Mouse (Mus musculus) layer of hippocampus, postnatal 10 days (tissue): ENCODE measurements around the gene Parp1. TPM values are rescaled to one million over a fixed set of nuclear protein-coding genes. Genes with fewer than 3 reads are reported as not detected.
"Not testable (repeated sequence)": the region's sequence is repeated elsewhere in the genome, so short reads cannot be mapped to it uniquely, and the experiment has no call there.

Experiments used
- DNase-seq, 2 experiments: peaks; one replicate each; pipeline ENCODE4 v3.0.0; 2021; ENCODE audit warnings: low spot score in 2 of 2
- total RNA-seq, 2 experiments: library from RNA; stranded (reverse); gene quantifications; 2 replicates each; pipeline ENCODE4 v1.2.3; 2021

The Parp1 gene
- total RNA-seq, 2 experiments from 2014 or later = 128 to 133 TPM

DNA sequence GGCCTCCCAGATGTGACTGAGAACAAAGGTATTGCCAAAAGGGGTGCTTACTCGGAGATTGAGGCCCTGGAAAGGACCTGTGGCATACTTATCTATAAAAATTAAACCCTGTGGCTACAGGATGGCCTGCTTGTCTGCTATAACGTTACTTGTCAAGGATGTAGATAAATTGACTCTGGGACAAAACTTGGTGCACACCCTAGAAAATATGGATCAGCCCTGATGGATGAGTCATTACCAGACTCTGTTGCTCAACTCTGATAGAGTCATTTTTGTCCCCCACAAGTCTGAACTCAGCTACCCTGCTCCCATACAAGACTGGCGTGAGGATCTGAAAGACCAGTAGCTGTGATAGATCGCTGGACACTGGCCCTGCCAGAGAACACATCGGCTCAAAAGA lies 11.8 kb upstream of the Parp1 start:
- no peak for DNase-seq

DNA sequence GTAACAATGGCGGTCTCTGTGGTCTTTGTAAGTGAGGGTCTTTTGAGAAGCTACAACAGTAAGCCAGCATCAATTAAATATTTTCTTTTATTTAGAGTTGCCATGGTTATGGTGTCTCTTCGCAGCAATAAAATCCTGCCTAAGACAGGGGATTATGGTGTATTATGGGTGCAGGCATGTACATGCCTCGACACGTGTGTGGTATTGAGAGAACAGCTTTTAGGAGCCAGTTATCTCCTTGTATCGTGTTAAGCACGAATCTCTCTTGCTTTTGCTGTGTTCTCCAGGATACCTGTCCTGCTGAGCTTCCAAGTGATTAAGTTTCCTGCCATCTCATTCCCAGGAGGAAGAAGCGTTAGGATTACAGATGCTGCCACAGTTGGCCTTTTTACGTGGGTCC lies 9.3 kb upstream of the Parp1 start:
- DNase-seq = no peak

DNA sequence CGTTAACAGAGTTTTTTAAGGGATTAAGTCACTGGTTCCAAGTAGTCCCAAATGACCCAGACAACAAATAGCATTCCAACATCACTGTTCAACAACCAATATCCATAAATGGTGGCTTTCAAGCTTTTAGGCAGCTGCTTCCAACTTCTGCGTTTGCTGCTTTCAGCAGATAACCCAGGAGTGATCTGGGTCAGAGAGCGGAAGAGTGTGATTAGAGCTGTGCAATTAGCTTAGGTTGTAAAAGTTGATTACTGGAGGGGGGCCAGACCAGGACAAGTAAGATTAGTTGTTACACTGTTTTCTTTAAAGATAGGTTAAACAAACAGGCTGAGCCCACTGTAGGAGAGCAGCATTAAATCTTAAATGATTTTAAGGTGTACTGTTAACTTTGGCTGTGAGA lies 7.5 kb upstream of the Parp1 start:
- DNase-seq = no peak

DNA sequence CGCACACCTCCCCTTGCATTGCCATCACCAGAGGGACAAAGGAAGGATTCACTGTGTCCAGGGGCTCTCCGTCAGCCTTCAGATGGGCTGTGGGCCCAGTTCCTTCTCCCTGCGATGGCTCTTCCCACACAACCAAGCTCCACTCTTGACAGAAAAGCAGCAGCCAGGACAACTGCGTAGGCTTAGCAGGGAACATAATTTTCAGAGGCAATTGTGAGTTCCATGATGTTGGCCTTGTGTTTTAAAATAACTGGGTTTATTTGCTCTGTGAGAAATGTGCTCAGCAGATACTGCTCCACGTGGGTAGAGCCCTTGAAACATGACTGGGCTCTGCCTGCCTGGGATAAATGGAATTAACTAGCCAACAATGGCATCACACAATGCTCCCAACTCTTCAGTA lies 3.8 kb upstream of the Parp1 start:
- DNase-seq = no peak

DNA sequence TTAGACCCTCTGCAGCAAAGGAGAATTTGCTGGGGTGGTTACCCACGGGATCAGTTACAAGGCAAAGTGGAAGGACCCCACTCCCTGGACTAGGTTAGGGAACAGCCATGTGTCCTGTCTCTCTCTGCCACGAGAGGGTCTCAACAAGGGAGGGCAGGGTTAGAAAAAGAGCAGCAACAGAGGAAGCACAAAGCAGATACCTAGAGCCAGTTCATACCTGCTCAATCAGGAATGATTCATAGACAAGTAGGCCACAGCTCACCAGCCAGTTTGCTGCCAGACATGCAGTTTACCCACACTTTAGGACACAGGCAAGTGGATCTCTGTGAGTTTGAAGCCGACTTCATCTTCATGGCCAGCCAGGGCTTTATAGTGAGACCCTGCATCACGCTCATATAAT lies 963 bp upstream of the Parp1 start:
- DNase-seq = no peak

DNA sequence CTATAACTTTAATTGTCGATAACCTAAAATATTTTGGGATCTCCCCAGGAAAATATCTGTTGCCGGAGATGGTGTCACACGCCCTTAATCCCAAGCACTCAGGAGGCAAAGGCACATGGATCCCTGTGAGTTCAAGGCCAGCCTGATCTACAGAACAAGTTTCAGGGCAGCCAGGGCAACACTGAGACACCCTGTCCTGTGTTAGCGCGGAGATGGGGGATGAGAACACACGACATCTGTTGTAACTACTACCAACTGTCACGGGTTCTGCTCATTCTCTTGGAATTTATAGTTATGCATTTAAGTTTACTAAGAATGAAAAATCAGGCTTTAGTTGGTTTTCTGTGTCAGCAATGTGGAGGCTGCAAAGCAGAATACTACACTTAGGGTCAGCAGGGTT lies 476 bp upstream of the Parp1 start:
- DNase-seq = peak in 1 of 2 experiments; percentile 39

DNA sequence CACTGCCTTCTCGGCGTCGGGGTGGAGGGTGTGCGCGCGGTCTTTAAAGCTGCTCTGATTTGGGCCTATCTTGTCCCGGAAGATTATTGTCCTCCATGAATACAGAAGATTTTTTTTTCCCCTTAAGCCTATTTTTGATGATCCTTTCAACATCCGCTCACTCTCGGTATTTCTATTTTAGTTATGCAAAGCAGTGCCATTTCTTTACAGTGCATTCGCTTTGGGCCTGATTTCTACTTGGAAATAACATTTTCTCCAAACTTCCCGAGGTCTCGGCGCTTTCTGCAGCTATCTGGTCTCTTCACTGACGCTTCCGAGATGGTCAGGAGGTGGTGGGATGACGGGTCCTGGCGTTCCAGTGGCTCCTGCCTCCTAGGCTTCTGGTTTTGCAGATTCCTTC lies 729 bp downstream of the Parp1 start:
- no peak for DNase-seq

DNA sequence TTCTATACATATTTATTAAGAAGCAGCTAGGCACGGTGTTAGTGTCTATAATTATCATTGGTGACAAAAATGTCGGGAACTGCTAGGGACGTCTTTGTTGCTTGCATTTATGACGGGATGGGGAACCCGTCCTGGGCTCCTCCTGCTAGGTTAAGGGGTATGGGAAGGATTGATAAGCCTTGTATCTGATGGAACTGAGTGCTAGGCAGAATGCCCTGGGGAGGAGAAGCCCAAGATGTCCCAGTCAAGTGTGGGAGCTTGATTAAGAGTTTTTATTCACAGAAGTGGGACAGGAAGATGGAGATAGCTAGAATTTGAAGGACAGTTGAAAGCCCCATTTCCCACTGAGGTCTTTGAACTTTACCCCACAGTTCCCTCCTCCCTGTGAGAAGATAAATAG lies 1.5 kb downstream of the Parp1 start:
- no peak for DNase-seq

DNA sequence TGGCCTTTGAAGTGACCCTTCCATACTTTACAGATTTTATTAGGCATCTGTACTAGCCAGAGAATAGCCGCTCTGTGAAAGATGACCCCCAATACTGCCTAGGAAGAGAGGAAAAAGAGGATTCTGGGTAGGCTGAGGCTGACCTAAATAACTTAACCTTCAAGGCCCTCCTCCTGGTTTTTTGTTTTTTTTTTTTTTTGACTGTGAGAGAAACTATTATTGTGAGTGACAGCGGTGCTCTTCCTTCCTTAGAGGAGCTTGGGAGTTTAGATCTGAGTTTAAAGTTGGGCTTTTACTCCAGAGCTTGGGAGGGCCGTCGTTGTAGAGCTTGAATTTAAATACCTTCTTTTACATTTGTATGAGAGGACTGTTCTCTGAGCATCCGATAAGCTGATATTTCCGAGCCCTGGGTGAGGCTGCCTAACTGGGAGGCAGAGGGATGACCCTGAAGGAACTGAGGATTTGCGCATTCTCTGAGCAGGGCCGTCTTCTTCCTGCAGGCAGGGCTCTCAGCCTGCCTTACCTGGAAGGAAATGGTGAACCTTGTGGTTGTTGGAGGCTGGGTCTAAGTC lies 2.4 kb downstream of the Parp1 start:
- DNase-seq = no peak

DNA sequence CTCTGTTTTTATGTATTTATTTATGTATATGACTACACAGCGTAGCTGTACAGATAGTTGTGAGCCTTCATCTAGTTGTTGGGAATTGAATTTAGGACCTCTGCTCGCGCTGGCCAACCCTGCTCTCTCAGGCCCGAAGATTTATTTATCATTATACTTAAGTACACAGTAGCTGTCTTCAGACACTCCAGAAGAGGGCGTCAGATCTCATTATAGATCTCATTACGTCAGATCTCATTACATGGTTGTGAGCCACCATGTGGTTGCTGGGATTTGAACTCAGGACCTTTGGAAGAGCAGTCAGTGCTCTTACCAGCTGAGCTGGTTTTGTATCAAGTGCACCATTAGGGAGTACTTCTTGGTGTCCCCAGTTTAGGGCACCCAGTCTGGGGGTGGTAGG lies 3.0 kb downstream of the Parp1 start:
- DNase-seq = not testable (repeated sequence)

DNA sequence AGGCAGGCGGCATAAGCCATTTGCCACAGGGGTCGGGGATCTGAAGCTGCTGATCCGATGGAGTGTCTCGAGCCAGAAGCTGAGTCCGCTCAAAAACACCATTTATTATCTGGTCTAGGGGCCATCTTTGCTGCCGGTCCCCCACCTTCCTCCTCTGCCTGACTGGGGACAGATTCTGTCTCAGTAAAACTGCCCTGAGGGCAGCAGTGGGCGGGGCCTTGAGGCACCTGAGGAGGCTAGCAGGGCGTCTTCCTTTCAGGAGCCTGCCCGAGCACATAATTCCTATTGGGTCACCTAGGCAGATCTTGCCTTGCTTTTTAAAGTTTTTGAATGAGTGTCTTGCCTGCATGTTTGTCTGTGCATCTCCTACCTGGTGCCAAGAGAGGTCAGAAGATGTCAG lies 3.4 kb downstream of the Parp1 start:
- no peak for DNase-seq

DNA sequence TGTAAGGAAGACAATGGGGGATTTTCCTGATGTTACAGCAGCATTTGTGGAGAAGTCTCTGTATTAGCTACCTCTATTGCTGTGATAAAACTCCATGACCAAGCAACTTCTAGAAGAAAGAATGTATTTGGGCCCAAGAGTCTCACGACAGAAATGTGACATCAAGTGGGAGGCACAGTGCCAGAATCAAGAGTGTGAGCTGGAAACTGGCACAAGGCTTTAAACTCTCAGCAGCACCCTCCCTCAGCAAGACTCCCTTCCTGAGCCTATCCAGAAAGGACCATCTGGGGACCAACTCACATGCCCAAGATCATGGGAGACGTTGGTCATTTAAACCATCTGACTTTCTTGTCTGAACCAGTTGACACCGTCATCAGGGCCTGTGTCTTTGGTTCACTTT lies 7.8 kb downstream of the Parp1 start:
- DNase-seq = no peak

DNA sequence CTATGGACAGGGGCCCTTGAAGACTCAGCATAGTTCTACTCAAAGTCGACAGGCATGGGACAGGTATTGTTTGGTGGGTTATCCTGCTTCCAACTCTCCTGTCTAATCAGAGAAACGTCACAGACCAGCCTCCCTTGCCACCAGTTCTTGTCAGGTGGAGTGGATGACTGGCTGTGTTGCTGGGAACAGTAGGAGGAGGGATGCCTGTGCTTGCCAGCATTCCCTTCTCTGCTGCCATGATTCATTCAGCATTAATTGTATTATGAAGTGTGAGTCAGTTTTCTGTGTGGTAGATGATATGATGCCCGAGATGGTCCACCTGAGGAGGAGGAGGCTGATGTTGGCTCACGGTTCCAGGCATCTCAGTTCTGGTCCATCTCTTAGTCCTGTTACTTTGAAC lies 9.1 kb downstream of the Parp1 start:
- DNase-seq = no peak

DNA sequence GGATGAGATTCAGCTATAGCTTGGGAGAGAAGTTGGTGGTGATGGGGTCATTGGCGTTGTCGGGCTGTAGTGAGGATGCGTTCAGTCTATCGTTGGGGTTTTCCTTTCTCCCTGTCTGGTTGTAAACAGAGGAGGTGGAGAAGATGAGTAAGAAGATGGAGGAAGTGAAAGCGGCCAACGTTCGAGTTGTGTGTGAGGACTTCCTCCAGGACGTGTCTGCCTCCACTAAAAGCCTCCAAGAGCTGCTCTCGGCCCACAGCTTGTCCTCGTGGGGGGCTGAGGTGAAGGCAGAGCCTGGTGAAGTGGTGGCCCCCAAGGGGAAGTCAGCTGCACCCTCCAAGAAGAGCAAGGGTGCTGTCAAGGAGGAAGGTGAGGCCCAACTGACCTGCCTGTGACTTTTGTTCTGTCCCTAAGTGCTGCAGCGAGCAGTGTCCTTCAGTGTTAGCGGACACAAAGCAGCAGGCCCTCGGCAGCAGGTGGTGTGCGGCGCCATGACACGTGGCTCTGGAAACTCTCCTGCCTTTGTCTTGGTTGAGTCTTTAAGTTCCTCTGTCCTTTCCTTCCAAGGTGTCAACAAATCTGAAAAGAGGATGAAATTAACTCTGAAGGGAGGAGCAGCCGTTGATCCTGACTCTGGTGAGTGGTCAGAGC lies 19.2 kb downstream of the Parp1 start:
- DNase-seq = no peak

DNA sequence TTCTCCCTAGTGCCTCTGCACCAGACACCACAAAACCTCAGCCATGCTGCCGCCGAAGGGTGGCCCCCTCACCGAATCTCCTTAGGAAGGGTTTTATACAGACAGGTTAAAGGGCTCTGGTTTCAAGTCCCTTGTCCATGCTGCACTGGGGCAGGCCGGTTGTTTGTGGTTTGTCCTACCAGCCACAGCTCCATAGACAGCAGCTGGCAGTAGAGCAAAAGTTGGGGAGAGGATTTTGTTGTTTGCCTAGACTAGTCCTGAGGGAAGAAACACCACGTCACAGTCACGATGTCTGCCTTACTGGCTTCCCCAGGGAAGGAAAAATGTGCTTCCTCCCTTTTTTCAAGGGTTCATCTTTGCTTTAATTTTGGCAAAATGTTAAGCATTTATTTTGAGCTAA lies 31.9 kb downstream of the Parp1 start:
- DNase-seq = no peak

DNA sequence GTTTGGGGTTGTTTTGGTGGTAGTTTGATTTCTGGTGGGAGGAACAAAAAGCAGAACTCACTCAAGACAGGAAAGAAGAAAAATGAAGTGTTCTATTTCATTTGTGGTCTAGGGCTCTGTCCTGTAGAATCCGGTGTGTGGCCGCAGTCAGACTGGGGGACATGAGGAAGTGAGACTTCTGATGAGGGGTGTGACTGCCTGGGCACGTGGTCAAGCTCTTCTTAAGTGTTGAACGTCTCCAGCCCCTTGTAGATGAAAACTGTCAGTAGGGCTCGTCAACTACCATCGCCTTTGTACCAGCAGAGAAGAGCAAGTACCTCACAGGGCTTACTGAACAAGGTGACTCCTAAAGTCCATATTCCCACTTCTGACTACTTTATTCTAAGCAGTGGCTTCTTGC lies 33.1 kb downstream of the Parp1 start:
- no peak for DNase-seq

DNA sequence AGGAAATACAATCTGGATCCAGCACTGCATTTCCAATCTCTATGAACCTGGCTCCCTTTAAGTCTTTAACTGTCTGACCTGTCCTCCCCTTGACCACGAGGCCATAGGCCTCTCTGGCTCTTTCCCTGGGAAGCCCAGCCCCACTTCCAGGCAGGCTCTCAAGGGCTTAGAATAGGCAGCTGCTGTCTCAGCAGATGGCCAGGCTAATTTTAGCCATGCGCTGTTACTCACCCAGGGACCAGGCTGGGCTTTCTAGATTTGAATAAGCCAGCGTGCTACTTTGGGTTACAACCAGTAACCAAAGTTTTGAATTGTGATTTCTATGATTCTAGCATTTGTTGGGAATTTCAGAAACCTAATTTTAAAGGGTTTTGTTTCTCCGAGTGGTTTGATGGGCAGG lies 35.9 kb downstream of the Parp1 start:
- peak; percentile 39 to 44 for DNase-seq

DNA sequence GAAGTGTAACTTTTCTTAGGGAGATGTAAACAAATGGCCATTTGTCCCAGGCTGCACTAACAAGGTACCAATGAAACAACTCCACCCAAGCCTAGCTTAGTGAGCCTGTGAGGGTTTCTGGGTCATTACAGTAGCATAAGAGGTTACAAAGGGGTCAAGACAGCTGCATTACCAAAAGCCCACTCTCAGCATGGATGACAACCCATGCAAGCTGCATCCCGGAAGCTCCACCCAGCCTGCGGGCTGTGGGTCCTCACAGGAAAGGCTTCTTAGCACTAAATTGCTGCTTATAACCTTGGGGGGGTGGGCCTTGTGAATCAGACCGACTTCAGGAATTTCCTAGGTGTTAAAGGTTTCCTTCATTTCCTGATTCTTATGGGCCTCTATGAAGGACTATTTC lies 37.4 kb downstream of the Parp1 start:
- no peak for DNase-seq

DNA sequence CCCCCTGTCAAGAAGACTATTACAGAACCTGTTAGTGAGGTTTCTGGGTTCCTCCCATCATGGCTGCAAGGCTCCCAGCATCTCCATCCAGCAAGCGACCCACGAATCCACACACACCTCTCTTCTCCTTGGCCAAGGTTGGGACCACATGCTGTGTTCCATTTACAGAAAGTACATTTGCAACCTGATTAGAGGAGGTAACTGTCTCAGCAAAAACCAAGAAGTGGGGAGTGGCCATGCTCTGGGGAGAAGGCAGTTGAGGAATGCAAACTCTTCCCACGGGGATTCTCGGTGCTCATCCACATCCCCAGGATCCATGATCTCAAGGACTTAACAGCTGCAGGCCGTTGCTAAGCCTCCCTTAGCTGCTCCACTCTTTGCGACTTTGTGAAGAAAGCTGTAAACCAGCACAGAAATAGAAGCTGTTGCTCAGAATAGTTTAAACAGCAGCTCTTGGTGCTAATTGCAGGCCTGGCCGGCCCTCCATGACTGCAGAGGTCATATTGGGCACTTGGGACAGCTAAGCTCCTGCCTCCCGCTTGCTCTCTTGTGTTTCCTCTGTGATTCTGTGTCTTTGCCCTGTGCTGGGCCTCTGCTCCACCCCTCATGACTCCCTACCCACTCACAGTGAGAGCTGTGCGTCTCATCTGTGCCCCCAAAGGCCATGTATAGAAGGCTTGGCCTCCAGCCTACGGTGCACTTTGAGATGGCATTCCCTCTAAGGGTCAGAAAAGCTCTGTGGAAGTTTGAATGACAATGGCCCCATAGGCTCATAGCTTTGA lies 38.3 kb downstream of the Parp1 start:
- DNase-seq = no peak

DNA sequence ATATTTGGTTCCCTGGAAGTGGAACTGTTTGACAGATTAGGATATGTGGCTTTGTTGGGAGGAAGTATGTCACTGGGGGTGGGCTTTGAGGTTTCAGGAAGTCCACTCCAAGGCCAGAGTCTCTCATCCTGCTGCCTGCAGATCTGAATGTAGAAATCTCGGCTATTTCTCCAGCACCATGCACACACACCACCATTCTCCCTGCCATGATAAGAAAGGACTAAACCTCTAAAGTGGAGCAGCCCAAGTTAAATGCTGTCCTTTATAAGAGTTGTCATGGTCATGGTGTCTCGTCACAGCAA lies 38.8 kb downstream of the Parp1 start:
- no peak for DNase-seq

DNA sequence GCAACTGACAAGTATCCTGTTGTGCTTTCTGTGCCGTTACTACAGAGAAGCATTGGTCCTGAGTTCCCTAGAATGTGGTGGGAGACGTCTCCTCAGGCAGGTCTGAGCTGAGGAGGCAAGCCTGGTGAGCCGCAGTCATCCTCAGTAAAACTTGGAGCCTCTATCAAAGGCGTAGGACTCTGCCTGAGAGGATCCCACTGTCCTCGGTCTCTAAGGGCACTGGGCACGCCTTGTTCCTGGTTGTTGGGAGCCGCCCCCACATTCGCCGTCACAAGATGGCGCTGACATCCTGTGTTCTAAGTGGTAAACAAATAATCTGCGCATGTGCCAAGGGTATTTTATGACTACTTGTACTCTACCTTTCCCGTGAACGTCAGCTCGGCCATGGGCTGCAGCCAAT lies 43.1 kb downstream of the Parp1 start:
- DNase-seq = not testable (repeated sequence)

DNA sequence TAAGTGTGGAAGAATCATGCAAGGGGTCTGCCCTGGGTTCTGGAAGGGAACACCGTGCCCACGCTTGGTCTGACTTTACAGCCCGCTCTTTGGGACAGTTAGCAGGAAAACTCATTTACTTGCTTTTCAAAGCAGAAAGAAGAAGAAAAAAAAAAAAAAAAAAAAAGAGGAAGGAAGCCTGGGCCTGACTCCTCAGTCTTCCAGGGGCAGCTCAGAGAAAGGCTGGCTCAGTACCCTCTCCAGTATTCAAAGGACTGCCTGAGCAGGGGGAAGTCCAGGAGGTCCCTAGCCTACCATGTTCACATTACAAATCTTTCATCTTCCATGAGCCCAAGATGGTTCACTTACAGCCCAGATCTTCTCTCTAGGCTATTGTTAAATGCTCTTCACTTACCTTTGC lies 48.0 kb downstream of the Parp1 start:
- DNase-seq = no peak

DNA sequence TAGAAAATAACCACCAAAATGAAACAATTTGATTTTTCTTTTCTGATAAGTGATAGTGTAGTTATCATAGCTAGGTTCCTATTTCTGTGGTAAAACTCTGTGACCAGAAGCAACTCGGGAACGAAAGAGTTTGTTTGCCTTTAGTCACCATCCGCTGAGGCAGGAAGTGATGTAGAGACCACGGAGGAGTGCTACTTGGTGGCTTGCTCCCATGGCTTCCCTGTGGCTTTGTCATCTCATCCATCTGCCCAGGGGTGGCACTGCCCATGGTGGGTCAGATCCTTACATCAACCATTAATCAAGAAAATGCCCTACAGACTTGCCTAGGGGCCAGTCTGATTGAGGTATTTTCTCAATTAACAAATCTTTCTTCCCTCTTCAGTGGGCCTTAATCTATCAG lies 53.7 kb downstream of the Parp1 start:
- no peak for DNase-seq
